Mouse (Mus musculus): Measurements from ENCODE around the gene 1700020N01Rik. TPM values are rescaled to one million over a fixed set of nuclear protein-coding genes. Genes with fewer than 3 reads are reported as not detected.

1700020N01Rik gene
- polyA plus RNA-seq, 1 experiment from 2014 or later, result not detected

GRCm38 (mm10) chr10:21635988-21636710, 43.2 kb downstream of the 1700020N01Rik start:
- Histone ChIP-seq H3K4me1 (no peaks in the 10 kb centered on the region), H3K4me3 (replicated peaks) (no peak overlapping the region), H3K9ac (no peak overlapping the region), H3K4me2 (no peak overlapping the region), H3K27me3 (no peaks in the 10 kb centered on the region), H3K27ac (0 out of 2 replicates have a peak overlapping the region, but pooled peaks have one; percentile 32), H3K9me3 (replicated peaks) (no peaks in the 10 kb centered on the region), H3K36me3 (no peaks in the 10 kb centered on the region)
- ATAC-seq (replicated peaks; ENCODE audit: low FRiP score), result no peak
- WGBS, result 85% methylated on average over 4 of the region's 4 CpGs

GRCm38 (mm10) chr10:21636711-21637081, 43.8 kb downstream of the 1700020N01Rik start:
- no peak for ATAC-seq (replicated peaks; ENCODE audit: low FRiP score)
- Histone ChIP-seq H3K36me3 (no peaks in the 10 kb centered on the region), H3K4me2 (no peak overlapping the region), H3K27ac (peak overlapping the region; percentile 32; the same call in 1 of the 2 replicates), H3K9me3 (replicated peaks) (no peaks in the 10 kb centered on the region), H3K4me3 (replicated peaks) (no peak overlapping the region), H3K4me1 (no peaks in the 10 kb centered on the region), H3K9ac (no peak overlapping the region), H3K27me3 (no peaks in the 10 kb centered on the region)
- 59% methylated on average over 6 of the region's 6 CpGs for WGBS

- H3K9me3 ChIP-seq (replicated peaks), result no peaks in the 10 kb centered on the region; the same call in 1 of the 2 replicates
- no peak overlapping the region for H3K27ac ChIP-seq
- H3K27me3 ChIP-seq, result no peaks in the 10 kb centered on the region
- H3K4me3 ChIP-seq (replicated peaks), result no peak overlapping the region
- no peaks in the 10 kb centered on the region for H3K36me3 ChIP-seq
- no peak overlapping the region for H3K9ac ChIP-seq
- H3K4me1 ChIP-seq, result no peaks in the 10 kb centered on the region
- H3K4me2 ChIP-seq, result no peak overlapping the region
- no peak for ATAC-seq (replicated peaks; ENCODE audit: low FRiP score)
- 90% methylated on average over 4 of the region's 4 CpGs for WGBS
Measured at GRCm38 (mm10) chr10:21651388-21651787, 58.4 kb downstream of the 1700020N01Rik start.

- 83% methylated on average over 24 of the region's 24 CpGs for WGBS
- H3K27me3 ChIP-seq, result no peaks in the 10 kb centered on the region
- H3K4me3 ChIP-seq (replicated peaks), result no peak overlapping the region
- H3K9ac ChIP-seq, result no peak overlapping the region
- H3K9me3 ChIP-seq (replicated peaks), result no peaks in the 10 kb centered on the region; the same call in 1 of the 2 replicates
- H3K36me3 ChIP-seq, result no peaks in the 10 kb centered on the region
- no peak overlapping the region for H3K27ac ChIP-seq
- no peak for ATAC-seq (replicated peaks; ENCODE audit: low FRiP score)
- no peak overlapping the region for H3K4me2 ChIP-seq
- H3K4me1 ChIP-seq, result no peaks in the 10 kb centered on the region
Measured at GRCm38 (mm10) chr10:21652426-21653345, 59.7 kb downstream of the 1700020N01Rik start.

- WGBS, result 90% methylated on average over 7 of the region's 7 CpGs
- Histone ChIP-seq H3K27ac (no peak overlapping the region), H3K27me3 (no peaks in the 10 kb centered on the region), H3K9ac (no peak overlapping the region), H3K4me2 (no peak overlapping the region), H3K9me3 (replicated peaks) (no peaks in the 10 kb centered on the region; the same call in 1 of the 2 replicates), H3K4me1 (no peaks in the 10 kb centered on the region), H3K36me3 (no peaks in the 10 kb centered on the region), H3K4me3 (replicated peaks) (no peak overlapping the region)
- no peak for ATAC-seq (replicated peaks; ENCODE audit: low FRiP score)
Measured at GRCm38 (mm10) chr10:21653469-21653868, 60.5 kb downstream of the 1700020N01Rik start.

GRCm38 (mm10) chr10:21659576-21660246, 66.8 kb downstream of the 1700020N01Rik start:
- H3K27me3 ChIP-seq, result no peaks in the 10 kb centered on the region
- 75% methylated on average over 8 of the region's 8 CpGs for WGBS
- no peak overlapping the region for H3K4me3 ChIP-seq (replicated peaks)
- ATAC-seq (replicated peaks; ENCODE audit: low FRiP score), result no peak
- no peak overlapping the region for H3K9ac ChIP-seq
- H3K4me2 ChIP-seq, result no peak overlapping the region
- H3K9me3 ChIP-seq (replicated peaks), result no peaks in the 10 kb centered on the region
- no peak overlapping the region for H3K27ac ChIP-seq
- H3K4me1 ChIP-seq, result no peaks in the 10 kb centered on the region
- no peaks in the 10 kb centered on the region for H3K36me3 ChIP-seq

GRCm38 (mm10) chr10:21668976-21669375, 76.0 kb downstream of the 1700020N01Rik start:
- no peak overlapping the region for H3K4me3 ChIP-seq (replicated peaks)

GRCm38 (mm10) chr10:21669750-21670161, 76.8 kb downstream of the 1700020N01Rik start:
- Histone ChIP-seq H3K27ac (peak overlapping the region; percentile 81), H3K4me2 (no peak overlapping the region), H3K27me3 (no peaks in the 10 kb centered on the region), H3K9me3 (replicated peaks) (no peaks in the 10 kb centered on the region), H3K4me1 (peaks cover 7% of the 10 kb centered on the region; the same call in 1 of the 2 replicates), H3K36me3 (no peaks in the 10 kb centered on the region), H3K4me3 (replicated peaks) (no peak overlapping the region), H3K9ac (no peak overlapping the region)
- 38% methylated on average over 11 of the region's 11 CpGs for WGBS
- ATAC-seq (replicated peaks; ENCODE audit: low FRiP score), result no peak

More at GRCm38 (mm10) chr10:21668976-21669375, 76.0 kb downstream of the 1700020N01Rik start:
- H3K4me1 ChIP-seq, result peaks cover 7% of the 10 kb centered on the region; the same call in 1 of the 2 replicates
- H3K9ac ChIP-seq, result no peak overlapping the region
- WGBS, result 43% methylated on average over 17 of the region's 17 CpGs
- no peaks in the 10 kb centered on the region for H3K36me3 ChIP-seq
- H3K4me2 ChIP-seq, result peak overlapping the region; percentile 12; the same call in 1 of the 2 replicates
- peak overlapping the region; percentile 81 for H3K27ac ChIP-seq
- no peaks in the 10 kb centered on the region for H3K27me3 ChIP-seq
- peak; percentile 62; the same call in 1 of the 2 replicates for ATAC-seq (replicated peaks; ENCODE audit: low FRiP score)
- H3K9me3 ChIP-seq (replicated peaks), result no peaks in the 10 kb centered on the region

GRCm38 (mm10) chr10:21670168-21670567, 77.2 kb downstream of the 1700020N01Rik start:
- H3K4me3 ChIP-seq (replicated peaks), result no peak overlapping the region
- no peaks in the 10 kb centered on the region for H3K36me3 ChIP-seq
- H3K9me3 ChIP-seq (replicated peaks), result no peaks in the 10 kb centered on the region
- H3K4me2 ChIP-seq, result no peak overlapping the region
- 60% methylated on average over 5 of the region's 5 CpGs for WGBS
- 0 out of 2 replicates have a peak, but pooled peaks have one; percentile 56 for ATAC-seq (replicated peaks; ENCODE audit: low FRiP score)
- H3K4me1 ChIP-seq, result peaks cover 7% of the 10 kb centered on the region; the same call in 1 of the 2 replicates
- no peak overlapping the region for H3K9ac ChIP-seq
- peak overlapping the region; percentile 81 for H3K27ac ChIP-seq
- no peaks in the 10 kb centered on the region for H3K27me3 ChIP-seq
